Comparison of ENCODE assay signal across 12 mouse cellular contexts in the genomic region with DNA sequence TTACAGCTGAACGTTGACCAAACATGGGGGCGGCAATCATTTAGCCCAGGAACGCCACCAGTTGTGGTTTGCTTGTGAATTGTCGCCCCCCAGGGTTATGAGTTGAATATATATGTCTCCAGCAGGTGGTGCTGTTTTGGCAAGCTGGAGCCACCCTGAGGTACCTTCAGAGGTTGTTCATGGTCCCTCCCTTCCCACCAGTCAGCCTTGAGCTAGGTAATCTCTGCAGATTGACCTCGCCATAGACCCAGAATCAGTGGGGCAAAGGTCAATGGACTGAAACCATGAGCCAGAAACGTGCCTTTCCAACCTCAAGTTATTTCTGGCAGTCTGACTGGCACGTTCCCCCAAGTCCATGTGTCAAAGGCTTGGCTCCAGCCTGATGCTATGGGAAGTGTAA. TPM values are rescaled to one million over a fixed set of nuclear protein-coding genes. Genes with fewer than 3 reads are reported as not detected.
DNase-seq lines count a peak whose midpoint lies in the region; ATAC-seq and TF ChIP-seq lines count a peak whose summit lies in the region.
"Had no signal": no experiment of that assay in that cellular context is flagged by ENCODE, and none has a peak within 500 bp of the region (broad histone marks: within the 10 kb centered on the region; RNA-seq: fewer than 3 reads in every experiment).

No protein-coding gene starts in this region.

- TF ChIP-seq CTCF in layer of hippocampus, adult 2 months (conservative IDR thresholded peaks at IDR 0.05) = peak; percentile 67
- peak; percentile 61 for TF ChIP-seq CTCF in E14TG2a.4 (conservative IDR thresholded peaks at IDR 0.05; ENCODE audit: low read length)

- peaks cover 25% of the 10 kb centered on the region for H3K4me1 ChIP-seq in E14TG2a.4 (replicated peaks; ENCODE audit: low read depth, low read length)
- H3K4me1 ChIP-seq in intestine, embryonic 16.5 days (ENCODE audit: control insufficient read depth, insufficient read depth, low read length) = 0 out of 2 replicates have a peak, but pooled peaks cover 2% of the 10 kb centered on the region
- H3K4me1 ChIP-seq: embryonic facial prominence, embryonic 15.5 days; liver, embryonic 15.5 days had no signal

- no peak overlapping the region for H3K4me2 ChIP-seq in intestine, embryonic 16.5 days (ENCODE audit: low read depth, low read length)
- H3K4me2 ChIP-seq: embryonic facial prominence, embryonic 15.5 days; liver, embryonic 15.5 days had no signal

- H3K36me3 ChIP-seq in E14TG2a.4 (ENCODE audit: insufficient read depth, low read length) = no peaks in the 10 kb centered on the region
- H3K36me3 ChIP-seq in intestine, embryonic 16.5 days (ENCODE audit: control insufficient read depth, insufficient read depth, low read length) = no peaks in the 10 kb centered on the region
- H3K36me3 ChIP-seq: embryonic facial prominence, embryonic 15.5 days; liver, embryonic 15.5 days had no signal

- 72% methylated on average over 7 of the region's 7 CpGs for WGBS in intestine, embryonic 16.5 days

- no peak overlapping the region for H3K27ac ChIP-seq in layer of hippocampus, adult 2 months
- no peak overlapping the region for H3K27ac ChIP-seq in intestine, embryonic 16.5 days (ENCODE audit: low read length)
- H3K27ac ChIP-seq: embryonic facial prominence, embryonic 15.5 days; liver, embryonic 15.5 days had no signal

- H3K9ac ChIP-seq in intestine, embryonic 16.5 days (ENCODE audit: low read depth, low read length) = no peak overlapping the region
- H3K9ac ChIP-seq: embryonic facial prominence, embryonic 15.5 days; liver, embryonic 15.5 days had no signal

- H3K9me3 ChIP-seq in E14TG2a.4 (ENCODE audit: low read length) = no peaks in the 10 kb centered on the region
- no peaks in the 10 kb centered on the region for H3K9me3 ChIP-seq in intestine, embryonic 16.5 days (ENCODE audit: control insufficient read depth, low read length)
- H3K9me3 ChIP-seq: embryonic facial prominence, embryonic 15.5 days; liver, embryonic 15.5 days had no signal

- DNase-seq in CD4-positive, CD25-positive, alpha-beta regulatory T cell, adult 2 months (ENCODE audit: low read depth, low spot score) = peak; percentile 51
- no peak for DNase-seq in layer of hippocampus, adult 2 months (ENCODE audit: low spot score in 2 of 2)
- DNase-seq in layer of hippocampus, adult 18-20 months (ENCODE audit: low spot score in 2 of 2) = no peak
- no peak for DNase-seq in frontal cortex, adult 2 months (ENCODE audit: extremely low spot score in 1 of 2, low spot score in 1 of 2)
- no peak for DNase-seq in spleen, postnatal 14 days (ENCODE audit: low spot score in 2 of 2)
- DNase-seq: adrenal gland, postnatal 25 days; heart, postnatal 4 days had no signal

- no peak for ATAC-seq in CD4-positive, CD25-positive, alpha-beta regulatory T cell, adult 4 months
- peak; percentile 79 for ATAC-seq in intestine, embryonic 16.5 days

- H3K27me3 ChIP-seq in E14TG2a.4 (ENCODE audit: insufficient read depth, low read length) = 0 out of 2 replicates have a peak, but pooled peaks cover 11% of the 10 kb centered on the region
- H3K27me3 ChIP-seq in intestine, embryonic 16.5 days (replicated peaks; ENCODE audit: control insufficient read depth, insufficient read depth, low read length) = no peaks in the 10 kb centered on the region
- H3K27me3 ChIP-seq: embryonic facial prominence, embryonic 15.5 days; liver, embryonic 15.5 days had no signal

- no peak overlapping the region for H3K4me3 ChIP-seq in layer of hippocampus, adult 2 months
- H3K4me3 ChIP-seq in E14TG2a.4 (replicated peaks; ENCODE audit: low read length) = no peak overlapping the region
- H3K4me3 ChIP-seq in intestine, embryonic 16.5 days (ENCODE audit: low read length) = no peak overlapping the region
- H3K4me3 ChIP-seq: embryonic facial prominence, embryonic 15.5 days; liver, embryonic 15.5 days had no signal

RNA-seq across cellular contexts. Expression of gene Ano6, which starts 22.8 kb away (rescaled TPM):
- polyA plus RNA-seq in CD4-positive, CD25-positive, alpha-beta regulatory T cell, adult 4 months (2017; shearing (Covaris generic)) = 10 to 100 TPM; 34.8 to 54.6 TPM
- total RNA-seq in layer of hippocampus, adult 2 months (2021) = 10 to 100 TPM; 26.9 to 32.4 TPM
- 10 to 100 TPM; 20.6 to 27.4 TPM for total RNA-seq in layer of hippocampus, adult 18-20 months (2021)
- 51.5 and 63.1 TPM in 2 replicates for polyA plus RNA-seq in intestine, embryonic 16.5 days (2015; fragmentation: Nextera tagmentation; extraction: Ambion mirVana)
- polyA plus RNA-seq in frontal cortex, adult 2 months (2012; rRNA removed) = 23.8 and 27.7 TPM in 2 replicates
